Mouse (Mus musculus): ENCODE data around the gene Spaar.

- TF ChIP-seq FLI1 (IDR thresholded peaks at IDR 0.05; ENCODE audit: low read length) (no peak), GATA1 (IDR thresholded peaks at IDR 0.05; ENCODE audit: borderline replicate concordance, low read length) (no peak)
Observed at GRCm38 (mm10) chr4:43772304-43772703, 42.5 kb downstream of the Spaar start.

All from megakaryocyte, embryonic 14.5 days (primary cell).